Mouse (Mus musculus) lung, embryonic 14.5 days (tissue): ENCODE measurements around the gene Ppp4r4. TPM values are rescaled to one million over a fixed set of nuclear protein-coding genes. Genes with fewer than 3 reads are reported as not detected.

Source experiments
- ATAC-seq: fragments of 200-750 bp; cut with Nextera tagmentation; 2 replicates; pipeline ENCODE4 v1.8.0; 2017; ENCODE audit warnings: mild to moderate bottlenecking, moderate TSS enrichment, moderate library complexity; ENCODE audit not compliant: insufficient read depth
- DNase-seq: peaks from one replicate; pipeline ENCODE4 v3.0.0-alpha.2; 2015
- H3K27ac ChIP-seq: fragments of 300-500 bp; sonication (generic); 2 replicates; pipeline ENCODE4 v1.5.1; 2014; ENCODE audit warnings: low read depth, mild to moderate bottlenecking, moderate library complexity
- H3K27me3 ChIP-seq: fragments of 300-500 bp; sonication (generic); 2 replicates; pipeline ENCODE4 v1.6.1; 2014; ENCODE audit warnings: low read length, control low read depth; ENCODE audit not compliant: insufficient read depth
- H3K36me3 ChIP-seq: fragments of 300-500 bp; sonication (generic); 2 replicates; pipeline ENCODE4 v1.6.1; 2014; ENCODE audit warnings: control low read depth; ENCODE audit not compliant: insufficient read depth
- H3K4me1 ChIP-seq: fragments of 300-500 bp; sonication (generic); 2 replicates; pipeline ENCODE4 v1.6.1; 2014; ENCODE audit warnings: antibody characterized with exemption, control low read depth; ENCODE audit not compliant: insufficient read depth
- H3K4me2 ChIP-seq: fragments of 300-500 bp; sonication (generic); 2 replicates; pipeline ENCODE4 v1.6.1; 2014; ENCODE audit warnings: mild to moderate bottlenecking
- H3K4me3 ChIP-seq: fragments of 300-500 bp; sonication (generic); 2 replicates; pipeline ENCODE4 v1.5.1; 2014; ENCODE audit warnings: low read depth, low read length
- H3K9ac ChIP-seq: fragments of 300-500 bp; sonication (generic); 2 replicates; pipeline ENCODE4 v1.6.1; 2014
- H3K9me3 ChIP-seq: fragments of 300-500 bp; sonication (generic); 2 replicates; pipeline ENCODE4 v1.6.1; 2016; ENCODE audit warnings: low read depth, low read length, control low read depth
- CTCF ChIP-seq: IDR thresholded peaks from 2 replicates; pipeline ENCODE4 v1.5.1; 2016; ENCODE audit warnings: antibody characterized with exemption, low read depth
- WGBS: fragments of 180-500 bp; shearing (Covaris S2); extraction: QIAGEN DNeasy Blood & Tissue Kit; methylation state at CpG from one replicate; pipeline ENCODE4 v1.1.7; 2014; 5-methylcytosine and 5-hydroxymethylcytosine counted together
- polyA plus RNA-seq: library from polyadenylated mRNA; unstranded; fragments of >200 nt; fragmentation: Nextera tagmentation; extraction: Ambion mirVana; gene quantifications from 2 replicates; pipeline ENCODE4 v1.2.1, GENCODE M21; 2014

Ppp4r4 gene
- polyA plus RNA-seq, 1 experiment from 2014 or later: 1.6 TPM

DNA sequence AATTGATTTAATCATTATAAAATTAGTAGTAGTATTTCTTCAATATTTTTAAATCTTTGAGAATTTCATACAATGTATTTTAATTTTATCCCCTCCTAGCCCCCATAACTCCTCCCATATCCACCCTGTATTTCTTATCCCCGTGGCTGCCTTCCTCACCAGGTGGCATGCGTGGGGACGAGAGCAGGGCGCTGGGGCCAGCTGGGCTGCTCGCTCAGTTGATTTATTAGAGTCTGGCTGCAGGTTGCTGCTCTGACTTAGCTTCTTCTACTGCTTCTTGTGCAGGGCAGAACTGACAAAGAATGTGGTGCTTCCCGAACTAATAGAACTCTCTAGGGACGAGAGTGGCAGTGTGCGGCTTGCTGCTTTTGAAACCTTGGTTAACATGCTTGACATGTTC is 51.7 kb downstream of the Ppp4r4 start:
- 69% methylated on average over 8 of the region's 8 CpGs for WGBS
- no peak overlapping the region for H3K4me2 ChIP-seq

DNA sequence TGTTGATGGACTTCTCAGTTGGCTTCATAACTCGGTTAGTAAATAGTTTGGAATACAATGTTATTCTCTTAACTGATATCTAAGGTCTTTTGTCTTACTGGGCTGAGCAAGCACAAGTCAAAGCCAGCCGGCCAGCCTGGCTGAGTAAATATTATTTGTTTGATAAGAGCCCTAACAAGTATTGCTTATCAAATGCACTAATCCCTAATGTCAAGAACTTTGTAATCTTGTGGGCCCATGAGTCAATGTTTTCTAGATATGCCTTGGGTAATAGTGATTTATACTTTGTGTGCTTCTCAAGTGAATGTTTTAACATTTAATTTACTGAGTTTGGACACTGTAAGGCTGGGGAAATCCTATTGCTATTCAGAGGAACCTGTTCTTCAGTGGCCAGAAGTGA is 66.3 kb downstream of the Ppp4r4 start:
- Histone ChIP-seq H3K9ac (no peak overlapping the region), H3K27me3 (no peaks in the 10 kb centered on the region), H3K4me2 (no peak overlapping the region), H3K9me3 (no peaks in the 10 kb centered on the region), H3K27ac (no peak overlapping the region), H3K4me3 (no peak overlapping the region), H3K4me1 (no peaks in the 10 kb centered on the region), H3K36me3 (no peaks in the 10 kb centered on the region)
- no peak for TF ChIP-seq CTCF
- no peak for DNase-seq
- ATAC-seq: no peak
- 11% methylated on average over 2 of the region's 2 CpGs for WGBS

More for the DNA sequence above, 51.7 kb downstream of the Ppp4r4 start:
- H3K4me3 ChIP-seq: no peak overlapping the region
- H3K36me3 ChIP-seq: no peaks in the 10 kb centered on the region
- no peak for TF ChIP-seq CTCF
- no peaks in the 10 kb centered on the region for H3K4me1 ChIP-seq
- H3K27ac ChIP-seq: no peak overlapping the region
- H3K27me3 ChIP-seq: no peaks in the 10 kb centered on the region
- no peak overlapping the region for H3K9ac ChIP-seq
- DNase-seq (no peak), ATAC-seq (no peak)
- H3K9me3 ChIP-seq: no peaks in the 10 kb centered on the region

DNA sequence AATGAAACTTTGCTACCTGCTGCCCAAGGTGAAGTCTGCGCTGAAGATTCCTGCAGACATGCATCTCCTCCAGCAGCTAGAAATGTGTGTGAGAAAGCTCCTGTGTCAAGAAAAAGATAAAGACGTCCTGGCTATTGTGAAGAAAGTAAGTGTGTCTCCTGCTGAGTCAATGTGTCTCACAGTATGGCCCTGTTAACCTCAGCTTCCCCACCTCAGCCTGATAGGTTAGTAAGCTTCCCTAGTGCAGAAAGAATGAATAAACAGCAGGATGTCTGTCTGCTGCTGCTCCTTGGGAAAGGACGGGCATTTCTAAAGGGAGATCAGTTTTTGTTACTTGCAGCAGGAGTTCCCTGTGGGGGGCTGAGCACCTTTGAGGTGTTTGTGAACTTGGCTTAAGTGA is 68.3 kb downstream of the Ppp4r4 start:
- Histone ChIP-seq H3K4me3 (no peak overlapping the region), H3K36me3 (no peaks in the 10 kb centered on the region), H3K4me2 (no peak overlapping the region), H3K4me1 (no peaks in the 10 kb centered on the region), H3K27me3 (no peaks in the 10 kb centered on the region), H3K27ac (no peak overlapping the region), H3K9ac (no peak overlapping the region), H3K9me3 (no peaks in the 10 kb centered on the region)
- no peak for TF ChIP-seq CTCF
- DNase-seq (no peak), ATAC-seq (no peak)
- WGBS: 30% methylated on average over 3 of the region's 3 CpGs

DNA sequence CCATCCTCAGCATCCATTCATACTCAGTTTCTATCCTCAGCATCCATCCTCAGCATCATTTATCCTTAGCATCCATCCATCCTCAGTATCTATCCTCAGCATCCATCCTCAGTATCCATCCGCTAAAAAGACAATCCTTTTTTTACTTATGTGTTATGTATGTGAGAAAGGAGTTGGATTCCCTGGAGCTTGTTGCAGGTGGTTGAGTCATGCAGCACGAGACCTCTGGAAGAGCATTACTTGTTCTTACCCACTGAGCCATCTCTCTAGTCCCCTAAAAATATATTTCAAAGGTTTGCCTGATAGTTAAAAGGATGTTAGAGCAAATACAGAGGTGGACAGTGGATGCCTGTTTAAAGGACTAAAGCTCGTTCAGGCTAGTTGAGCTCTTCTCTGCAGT is 69.8 kb downstream of the Ppp4r4 start:
- H3K9ac ChIP-seq: no peak overlapping the region
- DNase-seq (no peak), ATAC-seq (no peak)
- H3K27ac ChIP-seq: no peak overlapping the region
- H3K4me3 ChIP-seq: no peak overlapping the region
- WGBS: 79% methylated on average over 3 of the region's 3 CpGs
- no peaks in the 10 kb centered on the region for H3K4me1 ChIP-seq
- no peaks in the 10 kb centered on the region for H3K27me3 ChIP-seq
- TF ChIP-seq CTCF: no peak
- no peak overlapping the region for H3K4me2 ChIP-seq
- no peaks in the 10 kb centered on the region for H3K36me3 ChIP-seq
- H3K9me3 ChIP-seq: no peaks in the 10 kb centered on the region

DNA sequence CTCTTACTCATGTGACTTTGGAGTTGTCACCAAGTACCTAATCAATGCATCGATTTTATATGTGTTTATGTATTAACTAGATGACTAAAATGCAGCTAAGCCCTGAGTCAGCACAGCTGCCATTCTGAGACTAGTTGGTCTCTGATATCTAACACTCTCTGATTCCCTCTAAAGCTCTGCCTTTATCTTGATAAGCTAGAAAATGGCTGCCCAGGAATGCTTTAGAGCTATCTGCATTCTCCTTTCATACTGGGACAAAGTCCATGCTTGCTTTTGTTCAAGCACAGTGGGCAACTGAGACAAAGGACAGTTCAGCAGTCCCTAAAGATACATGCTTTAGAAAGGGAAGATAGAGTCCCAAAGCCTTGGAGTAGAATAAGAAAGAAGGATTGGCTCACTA is 83.1 kb downstream of the Ppp4r4 start:
- no peaks in the 10 kb centered on the region for H3K36me3 ChIP-seq
- no peaks in the 10 kb centered on the region for H3K9me3 ChIP-seq
- no peaks in the 10 kb centered on the region for H3K4me1 ChIP-seq
- no peak overlapping the region for H3K9ac ChIP-seq
- H3K4me2 ChIP-seq: no peak overlapping the region
- TF ChIP-seq CTCF: no peak
- ATAC-seq (no peak), DNase-seq (no peak)
- no peaks in the 10 kb centered on the region for H3K27me3 ChIP-seq
- no peak overlapping the region for H3K27ac ChIP-seq
- 78% methylated on average over 1 of the region's 1 CpGs for WGBS
- H3K4me3 ChIP-seq: no peak overlapping the region

DNA sequence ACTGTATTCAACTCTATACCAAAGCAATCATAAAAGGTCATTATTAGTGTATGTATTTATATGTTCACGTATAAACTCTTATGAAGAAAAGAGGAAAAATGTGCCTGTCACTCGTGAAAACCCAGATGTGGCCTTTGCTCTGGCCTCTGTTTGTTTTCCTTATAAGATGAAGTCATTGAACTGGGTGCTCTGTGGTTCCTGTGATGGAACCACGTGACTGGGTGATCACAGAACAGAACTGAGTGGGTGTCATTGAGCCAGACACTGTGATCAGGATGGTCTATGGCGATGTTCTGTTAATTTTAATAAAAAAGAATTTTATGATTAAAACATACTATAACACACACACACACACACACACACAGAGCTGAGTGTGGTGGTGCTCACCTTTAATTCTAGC is 83.7 kb downstream of the Ppp4r4 start:
- Histone ChIP-seq H3K4me1 (no peaks in the 10 kb centered on the region), H3K9me3 (no peaks in the 10 kb centered on the region), H3K9ac (no peak overlapping the region), H3K4me3 (no peak overlapping the region), H3K27me3 (no peaks in the 10 kb centered on the region), H3K36me3 (no peaks in the 10 kb centered on the region), H3K27ac (no peak overlapping the region), H3K4me2 (no peak overlapping the region)
- TF ChIP-seq CTCF: no peak
- WGBS: 68% methylated on average over 4 of the region's 4 CpGs
- no peak for ATAC-seq
- no peak for DNase-seq

DNA sequence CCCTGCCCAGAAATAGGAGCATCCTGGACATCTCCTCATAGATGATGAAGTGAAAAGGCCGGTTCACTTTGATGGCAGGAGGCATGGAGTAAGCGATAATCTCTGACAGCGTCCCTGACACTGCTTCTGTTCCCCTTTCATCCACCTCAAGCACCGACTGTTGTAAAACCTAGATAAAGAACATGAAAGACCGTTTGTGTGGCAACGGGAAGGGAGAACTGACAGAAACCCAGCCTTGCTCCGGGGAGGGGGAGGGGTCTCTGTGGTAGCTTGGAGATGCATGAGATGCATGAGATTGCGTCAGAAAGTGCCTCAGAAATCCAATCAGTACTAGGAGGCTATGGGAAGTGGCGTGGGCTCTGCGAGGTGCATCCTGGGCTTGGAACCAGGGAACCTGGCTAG is 84.8 kb downstream of the Ppp4r4 start:
- ATAC-seq (no peak), DNase-seq (no peak)
- no peak overlapping the region for H3K4me2 ChIP-seq
- WGBS: 53% methylated on average over 10 of the region's 10 CpGs
- H3K4me3 ChIP-seq: no peak overlapping the region
- no peak overlapping the region for H3K27ac ChIP-seq
- H3K9me3 ChIP-seq: no peaks in the 10 kb centered on the region
- TF ChIP-seq CTCF: no peak
- H3K9ac ChIP-seq: no peak overlapping the region
- H3K27me3 ChIP-seq: no peaks in the 10 kb centered on the region
- H3K36me3 ChIP-seq: no peaks in the 10 kb centered on the region
- H3K4me1 ChIP-seq: no peaks in the 10 kb centered on the region

DNA sequence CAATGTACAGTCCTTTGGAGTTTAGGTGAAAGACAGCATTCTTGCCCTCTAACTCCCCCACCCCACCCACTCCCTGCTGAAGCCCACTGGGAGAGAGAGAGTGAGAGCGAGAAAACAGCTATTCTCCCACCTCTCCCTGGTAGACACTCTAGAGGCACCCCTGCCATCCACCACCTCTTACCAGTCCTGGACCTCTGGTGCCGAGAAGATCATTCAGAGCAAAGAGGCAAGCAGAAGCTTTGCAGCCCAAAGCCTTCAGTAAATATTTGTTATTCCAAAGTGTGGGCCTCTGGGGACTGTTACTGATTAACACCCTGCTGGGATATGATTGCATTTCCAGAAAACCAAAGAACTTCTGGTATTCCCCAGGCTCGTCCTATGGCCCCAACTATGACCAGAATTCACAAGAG is 99.1 kb downstream of the Ppp4r4 start, which contains the start of gene Serpina10:
Serpina10 (minus strand) TSS at position 242 of the 410 bp plus-strand sequence.
- H3K4me3 ChIP-seq: no peak within 1 kb of the TSS
- WGBS: 57% methylated on average over 3 of the region's 3 CpGs
- H3K36me3 ChIP-seq: no peaks in the 10 kb centered on the region
- H3K4me1 ChIP-seq: no peaks in the 10 kb centered on the region
- no peaks in the 10 kb centered on the region for H3K9me3 ChIP-seq
- no peaks in the 10 kb centered on the region for H3K27me3 ChIP-seq
- H3K4me2 ChIP-seq: no peak within 1 kb of the TSS
- DNase-seq: no peak
- no peak within 1 kb of the TSS for H3K27ac ChIP-seq
- no peak for TF ChIP-seq CTCF
- no peak for ATAC-seq
- H3K9ac ChIP-seq: no peak within 1 kb of the TSS
